Mouse (Mus musculus) CH12.LX (cell line): ENCODE results near the gene Slc38a2. TPM values are rescaled to one million over a fixed set of nuclear protein-coding genes. Genes with fewer than 3 reads are reported as not detected.
A peak's percentile ranks its signal among the peaks of the same experiment; 100 is the strongest.

ENCODE experiments used
- DNase-seq: peaks from one replicate; pipeline ENCODE4 v3.0.0-alpha.2; 2013; ENCODE audit errors: extremely low read depth
- H3K27ac ChIP-seq: 2 replicates; pipeline ENCODE4 v1.5.1; 2012; ENCODE audit warnings: low read depth, mild to moderate bottlenecking, control low read depth, moderate library complexity; ENCODE audit not compliant: insufficient read depth
- H3K27me3 ChIP-seq: replicated peaks from 2 replicates; pipeline ENCODE3; 2012; ENCODE audit warnings: inconsistent platforms
- H3K36me3 ChIP-seq, 2 experiments: replicated peaks in 1 of 2; 2 replicates each; pipeline versions ENCODE3 to v1.6.1; 2012; ENCODE audit warnings: inconsistent platforms in 1 of 2, low read length in 1 of 2, mild to moderate bottlenecking in 1 of 2, mixed read lengths in 1 of 2, moderate library complexity in 1 of 2; ENCODE audit not compliant: control insufficient read depth in 1 of 2, insufficient read depth in 1 of 2
- H3K4me1 ChIP-seq, 2 experiments: 2 replicates each; pipeline ENCODE4 v1.6.1; 2012; ENCODE audit warnings: inconsistent platforms in 1 of 2, moderate library complexity in 1 of 2; ENCODE audit not compliant: insufficient read depth in 2 of 2, control insufficient read depth in 1 of 2
- H3K4me2 ChIP-seq: 2 replicates; pipeline ENCODE4 v1.6.1; 2012; ENCODE audit warnings: low read depth, mild to moderate bottlenecking, control low read depth; ENCODE audit not compliant: poor library complexity, insufficient read depth, severe bottlenecking
- H3K4me3 ChIP-seq, 3 experiments: fragments of 150-350 bp in 1 of 3; sonication (generic) in 1 of 3; replicated peaks in 1 of 3; 2 replicates each; pipeline versions ENCODE3 to v1.5.1; 2011 to 2012; ENCODE audit warnings: low read depth in 2 of 3, low read length in 2 of 3, mild to moderate bottlenecking in 2 of 3, moderate library complexity in 2 of 3, control low read depth in 1 of 3, improper control_type of control experiment in 1 of 3, inconsistent platforms in 1 of 3, mixed read lengths in 1 of 3; ENCODE audit not compliant: poor library complexity in 1 of 3
- H3K79me2 ChIP-seq: replicated peaks from 2 replicates; pipeline ENCODE4 v1.6.1; 2012; ENCODE audit warnings: mild to moderate bottlenecking, moderate library complexity; ENCODE audit not compliant: control insufficient read depth, poor library complexity, insufficient read depth, severe bottlenecking; ENCODE audit errors: extremely low read depth
- H3K9ac ChIP-seq: 2 replicates; pipeline ENCODE4 v1.6.1; 2012; ENCODE audit warnings: low read depth, mild to moderate bottlenecking, control low read depth, moderate library complexity; ENCODE audit not compliant: insufficient read depth
- H3K9me3 ChIP-seq: replicated peaks from 2 replicates; pipeline ENCODE3; 2012; ENCODE audit warnings: low read length, inconsistent platforms, mixed read lengths
- BHLHE40 ChIP-seq: IDR thresholded peaks from 2 replicates; pipeline ENCODE4 v1.6.1; 2011; ENCODE audit warnings: mild to moderate bottlenecking, low read depth, low read length, improper control_type of control experiment
- CHD2 ChIP-seq: IDR thresholded peaks from 2 replicates; pipeline ENCODE4 v1.6.1; 2011; ENCODE audit warnings: low read length, improper control_type of control experiment
- E2F4 ChIP-seq: IDR thresholded peaks from 2 replicates; pipeline ENCODE4 v1.6.1; 2011; ENCODE audit warnings: low read depth, low read length, improper control_type of control experiment; ENCODE audit not compliant: insufficient replicate concordance
- ETS1 ChIP-seq: conservative IDR thresholded peaks from 2 replicates; pipeline ENCODE4 v1.6.1; 2012; ENCODE audit warnings: low read depth, mild to moderate bottlenecking, inconsistent platforms, low read length, improper control_type of control experiment, moderate library complexity
- GABPA ChIP-seq: IDR thresholded peaks from 2 replicates; pipeline ENCODE4 v1.6.1; 2012; ENCODE audit warnings: low read depth, low read length, improper control_type of control experiment, inconsistent platforms; ENCODE audit not compliant: insufficient replicate concordance
- HCFC1 ChIP-seq: IDR thresholded peaks from 2 replicates; pipeline ENCODE4 v1.6.1; 2012; ENCODE audit warnings: low read depth, mild to moderate bottlenecking, inconsistent platforms, low read length, improper control_type of control experiment
- JUN ChIP-seq: IDR thresholded peaks from 2 replicates; pipeline ENCODE4 v1.6.1; 2011; ENCODE audit warnings: low read depth, mild to moderate bottlenecking, low read length, improper control_type of control experiment, moderate library complexity; ENCODE audit not compliant: insufficient read depth
- MAFK ChIP-seq: IDR thresholded peaks from 2 replicates; pipeline ENCODE4 v1.6.1; 2011; ENCODE audit warnings: low read length, improper control_type of control experiment; ENCODE audit not compliant: insufficient replicate concordance
- MAX ChIP-seq: IDR thresholded peaks from 2 replicates; pipeline ENCODE4 v1.6.1; 2011; ENCODE audit warnings: low read length, improper control_type of control experiment
- PAX5 ChIP-seq: IDR thresholded peaks from 2 replicates; pipeline ENCODE4 v1.6.1; 2012; ENCODE audit warnings: low read length, inconsistent platforms, mixed read lengths
- POLR2A ChIP-seq: IDR thresholded peaks from 2 replicates; pipeline ENCODE4 v1.6.1; 2011; ENCODE audit warnings: low read depth, mild to moderate bottlenecking, improper control_type of control experiment, low read length
- POLR2AphosphoS2 ChIP-seq: IDR thresholded peaks from 2 replicates; pipeline ENCODE4 v1.6.1; 2011; ENCODE audit warnings: low read depth, low read length, improper control_type of control experiment
- RCOR1 ChIP-seq: conservative IDR thresholded peaks from 2 replicates; pipeline ENCODE4 v1.6.1; 2012; ENCODE audit warnings: low read depth, mild to moderate bottlenecking, inconsistent platforms, low read length, improper control_type of control experiment
- TCF12 ChIP-seq: IDR thresholded peaks from 2 replicates; pipeline ENCODE4 v1.6.1; 2014; ENCODE audit warnings: low read depth, mild to moderate bottlenecking, inconsistent platforms, low read length, improper control_type of control experiment
- UBTF ChIP-seq: IDR thresholded peaks from 2 replicates; pipeline ENCODE4 v1.6.1; 2012; ENCODE audit warnings: low read depth, mild to moderate bottlenecking, inconsistent platforms, low read length, improper control_type of control experiment, moderate library complexity
- USF1 ChIP-seq: IDR thresholded peaks from 2 replicates; pipeline ENCODE4 v1.6.1; 2014; ENCODE audit warnings: low read depth, mild to moderate bottlenecking, inconsistent platforms, low read length, improper control_type of control experiment
- ZC3H11A ChIP-seq: IDR thresholded peaks from 2 replicates; pipeline ENCODE4 v1.6.1; 2012; ENCODE audit warnings: low read depth, mild to moderate bottlenecking, inconsistent platforms, low read length, improper control_type of control experiment
- ZKSCAN1 ChIP-seq: IDR thresholded peaks from 2 replicates; pipeline ENCODE4 v1.6.1; 2012; ENCODE audit warnings: low read depth, inconsistent platforms, low read length, improper control_type of control experiment, borderline replicate concordance
- ZMIZ1 ChIP-seq: IDR thresholded peaks from 2 replicates; pipeline ENCODE4 v1.6.1; 2012; ENCODE audit warnings: low read depth, mild to moderate bottlenecking, inconsistent platforms, low read length, improper control_type of control experiment
- ZNF384 ChIP-seq: IDR thresholded peaks from 2 replicates; pipeline ENCODE4 v1.6.1; 2012; ENCODE audit warnings: low read depth, low read length, improper control_type of control experiment, inconsistent platforms
- dilution Hi-C: fragments of 300-500 bp; cut with MboI; formaldehyde crosslinking; loops from 2 replicates; pipeline ENCODE4 v1.14.3; 2020; ENCODE audit warnings: low sequenced_read_pairs; ENCODE audit not compliant: extremely low pct_unique_long_range_greater_than_20kb, extremely low pct_ligation_motif_present
- in situ Hi-C: fragments of 300-500 bp; cut with MboI; formaldehyde crosslinking; loops from 3 replicates; pipeline ENCODE4 v1.14.3; 2019; ENCODE audit warnings: low sequenced_read_pairs, low pct_ligation_motif_present, low pct_unique_long_range_greater_than_20kb, mixed read lengths
- polyA plus RNA-seq: library from polyadenylated mRNA; unstranded; fragments of >175 nt; gene quantifications from 2 replicates; pipeline ENCODE4 v1.2.1, GENCODE M21; 2012; ENCODE audit warnings: low read depth; ENCODE audit not compliant: insufficient read length
- total RNA-seq, 2 experiments: library from RNA; depleted of rRNA; stranded (reverse); fragments of 300-350 nt in 1 of 2; fragments of >200 nt in 1 of 2; gene quantifications; 2 replicates each; pipeline ENCODE4 v1.2.3; 2012 to 2014

The Slc38a2 gene
- total and polyA plus RNA-seq, 3 experiments: 41.4 to 70.5 (median 59.3) TPM

- Histone ChIP-seq H3K27ac (no peak overlapping the region), H3K9ac (no peak overlapping the region), H3K36me3 (peaks cover 58 to 70% of the 10 kb centered on the region in 2 experiments), H3K4me2 (no peak overlapping the region)
- TF ChIP-seq BHLHE40 (no peak), MAFK (no peak), POLR2AphosphoS2 (no peak), CHD2 (no peak), POLR2A (no peak), USF1 (no peak), ETS1 (no peak), ZNF384 (no peak), MAX (no peak), TCF12 (no peak), ZC3H11A (no peak), RCOR1 (no peak), UBTF (no peak), E2F4 (no peak), ZKSCAN1 (no peak), GABPA (no peak), PAX5 (no peak), ZMIZ1 (no peak), HCFC1 (no peak)
- TF ChIP-seq, all 38 proteins: peak for 0
- no peaks in the 10 kb centered on the region for H3K9me3 ChIP-seq
- in situ Hi-C loops (loop anchor here (25.0 kb wide), 1 partner anchor 248 kb away; no protein-coding TSS in a partner anchor), dilution Hi-C loops (no loop called here)
- no peaks in the 10 kb centered on the region for H3K27me3 ChIP-seq
- no peak overlapping the region for H3K4me3 ChIP-seq
- DNase-seq: no peak
- H3K79me2 ChIP-seq: no peaks in the 10 kb centered on the region
- H3K4me1 ChIP-seq: peaks cover 3 to 49% of the 10 kb centered on the region in 2 experiments; a peak in 3 of 4 replicates
Observed at GRCm38 (mm10) chr15:96688784-96689318, 10.7 kb downstream of the Slc38a2 start.

GRCm38 (mm10) chr15:96688036-96688435 is 11.5 kb downstream of the Slc38a2 start:
- peaks cover 50 to 62% of the 10 kb centered on the region in 2 experiments for H3K36me3 ChIP-seq
- H3K4me2 ChIP-seq: no peak overlapping the region
- H3K4me3 ChIP-seq: no peak overlapping the region
- in situ Hi-C loops: loop anchor here (25.0 kb wide), 1 partner anchor 249 kb away; no protein-coding TSS in a partner anchor
- H3K27me3 ChIP-seq: no peaks in the 10 kb centered on the region
- no peaks in the 10 kb centered on the region for H3K9me3 ChIP-seq
- TF ChIP-seq JUN (no peak), POLR2A (no peak), POLR2AphosphoS2 (peak; percentile 72)
- dilution Hi-C loops: no loop called here
- H3K9ac ChIP-seq: no peak overlapping the region
- H3K27ac ChIP-seq: no peak overlapping the region
- peaks cover 3 to 42% of the 10 kb centered on the region in 2 experiments; a peak in 3 of 4 replicates for H3K4me1 ChIP-seq
- no peak for DNase-seq
- H3K79me2 ChIP-seq: no peaks in the 10 kb centered on the region
